Mouse (Mus musculus) spleen, postnatal 14 days (tissue): Measurements from ENCODE around the gene Zfp638.
"Not testable (repeated sequence)": the region's sequence is repeated elsewhere in the genome, so short reads cannot be mapped to it uniquely, and the experiment has no call there.

Experiments
- DNase-seq, 2 experiments: peaks; one replicate each; pipeline ENCODE4 v3.0.0; 2021 to 2022; ENCODE audit warnings: low spot score in 2 of 2

Gene Zfp638

GRCm38 (mm10) chr6:84009915-84010302 lies 143.0 kb downstream of the Zfp638 start:
- no peak for DNase-seq

DNA sequence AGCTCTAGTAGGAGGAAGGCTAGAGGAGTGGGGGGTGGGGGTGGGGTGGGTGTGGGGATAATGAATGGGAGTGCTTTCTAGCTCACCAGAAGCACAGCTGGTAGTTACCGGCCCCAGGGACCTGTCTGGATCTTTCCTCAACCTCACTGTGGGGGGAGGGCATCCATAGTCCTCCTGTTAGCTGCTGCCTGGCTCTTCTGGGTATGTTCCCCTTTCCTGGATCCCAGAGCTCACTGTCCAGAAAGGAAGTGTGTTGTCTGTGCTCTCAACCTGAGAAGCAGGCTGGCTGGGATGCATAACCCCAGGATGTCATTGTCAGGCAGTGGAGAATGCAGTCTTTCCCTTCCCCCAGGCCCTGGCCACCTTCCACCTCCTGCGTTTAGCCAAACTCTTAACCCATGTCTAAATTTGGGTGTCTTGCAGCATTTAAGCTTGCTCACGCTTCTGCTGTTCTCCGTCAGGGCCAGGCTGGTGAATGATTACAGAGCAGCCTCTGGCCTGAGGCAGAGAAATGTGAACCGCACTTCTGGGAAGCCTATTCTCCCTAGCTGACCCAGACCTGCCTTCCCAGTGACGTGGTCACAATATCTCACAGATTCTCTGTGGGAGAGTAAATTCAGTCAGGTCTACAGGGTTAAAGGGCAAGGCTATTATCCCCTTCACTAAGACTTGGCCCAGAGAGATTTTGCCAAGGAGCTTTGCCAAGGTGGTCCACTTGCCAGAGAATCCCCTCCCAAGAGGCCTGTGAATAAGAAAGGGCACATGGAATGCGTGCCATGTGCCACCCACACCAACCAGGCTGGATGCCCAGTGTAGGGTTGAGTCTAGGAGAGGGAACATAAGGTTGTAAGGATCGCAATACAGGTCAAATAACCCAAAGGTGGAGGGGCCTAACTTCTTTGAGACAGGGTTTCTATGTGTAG lies 143.7 kb downstream of the Zfp638 start:
- DNase-seq, result no peak

DNA sequence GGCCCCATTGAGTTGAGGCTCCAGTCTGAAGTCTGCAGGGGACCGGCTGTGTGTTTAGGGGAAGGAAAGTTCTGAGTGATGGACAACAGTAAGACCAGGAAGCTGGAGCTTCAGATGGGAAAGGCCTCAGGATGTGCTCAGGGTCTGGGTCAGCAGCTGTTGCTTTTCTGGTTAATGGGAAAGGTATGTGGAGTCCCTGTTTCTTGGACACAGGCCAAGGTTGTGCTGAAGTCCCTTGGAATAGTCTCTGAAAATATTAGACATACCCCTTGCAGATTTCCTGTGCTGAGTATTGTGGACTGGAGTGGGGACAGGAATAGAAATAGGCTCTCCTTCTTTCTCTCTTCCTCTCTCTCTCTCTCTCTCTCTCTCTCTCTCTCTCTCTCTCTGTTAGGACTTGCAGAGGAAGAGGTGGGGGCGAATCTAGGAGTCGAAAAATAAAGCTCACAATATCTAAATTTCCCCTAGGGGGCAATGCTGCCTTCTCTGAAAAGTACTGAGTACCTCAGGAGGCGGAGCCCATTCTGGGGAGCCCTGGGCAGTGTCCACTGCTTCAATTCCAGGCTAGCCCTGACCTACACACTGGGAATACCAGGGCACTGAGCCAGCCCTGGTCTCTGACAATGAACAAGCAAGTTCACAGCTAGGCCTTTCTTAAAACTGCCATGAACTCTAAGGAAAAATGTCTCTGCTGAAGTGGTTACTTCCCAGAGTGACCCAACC lies 148.2 kb downstream of the Zfp638 start:
- DNase-seq, result not testable (repeated sequence)

GRCm38 (mm10) chr6:84016851-84017250 lies 149.9 kb downstream of the Zfp638 start:
- DNase-seq, result no peak

DNA sequence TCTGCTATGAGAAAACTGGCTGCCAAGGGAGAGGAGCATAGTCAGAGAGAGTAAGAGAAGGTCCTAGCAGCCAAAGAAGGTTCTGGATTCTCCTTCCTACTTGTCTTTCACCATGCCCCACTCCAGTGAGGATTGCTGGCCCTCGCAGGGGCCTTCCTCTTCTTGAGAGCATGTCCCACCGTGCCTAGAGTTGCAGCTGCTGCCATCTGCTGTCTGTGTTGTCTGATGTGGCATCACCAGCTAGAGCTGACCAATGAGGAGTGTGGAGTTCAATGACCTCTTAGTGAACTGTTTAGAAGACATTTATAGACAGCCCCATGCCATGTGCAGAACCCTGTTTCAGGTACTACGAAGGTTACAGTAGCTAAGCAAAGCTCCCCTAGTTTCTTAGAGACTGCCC lies 150.5 kb downstream of the Zfp638 start:
- DNase-seq, result no peak

- no peak for DNase-seq
These were observed 152.1 kb downstream of the Zfp638 start for GRCm38 (mm10) chr6:84018906-84019550.

GRCm38 (mm10) chr6:84020002-84020401 lies 153.1 kb downstream of the Zfp638 start:
- no peak for DNase-seq

DNA sequence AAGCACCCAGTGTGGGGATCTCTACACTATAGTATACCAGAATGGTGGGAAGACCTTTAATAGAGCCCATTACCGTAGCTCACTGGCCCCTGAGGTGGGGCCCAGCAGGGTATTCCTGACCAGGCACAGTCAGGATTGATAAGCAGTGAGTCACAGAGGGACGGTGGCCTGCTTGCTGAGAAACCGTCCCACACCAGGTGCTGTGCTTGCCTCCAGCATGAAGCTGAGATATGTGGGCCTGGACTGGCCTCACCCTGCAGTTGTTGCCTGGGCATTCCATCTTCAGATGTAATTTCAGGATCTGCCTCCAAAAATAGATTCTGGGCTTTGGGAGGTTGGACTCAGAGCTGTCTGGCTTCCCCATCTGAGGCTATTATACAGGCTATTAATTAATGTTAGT lies 155.1 kb downstream of the Zfp638 start:
- no peak for DNase-seq

GRCm38 (mm10) chr6:84025636-84026035 lies 158.7 kb downstream of the Zfp638 start:
- no peak for DNase-seq

- DNase-seq, result no peak
These were observed 161.9 kb downstream of the Zfp638 start for GRCm38 (mm10) chr6:84028791-84029190.

DNA sequence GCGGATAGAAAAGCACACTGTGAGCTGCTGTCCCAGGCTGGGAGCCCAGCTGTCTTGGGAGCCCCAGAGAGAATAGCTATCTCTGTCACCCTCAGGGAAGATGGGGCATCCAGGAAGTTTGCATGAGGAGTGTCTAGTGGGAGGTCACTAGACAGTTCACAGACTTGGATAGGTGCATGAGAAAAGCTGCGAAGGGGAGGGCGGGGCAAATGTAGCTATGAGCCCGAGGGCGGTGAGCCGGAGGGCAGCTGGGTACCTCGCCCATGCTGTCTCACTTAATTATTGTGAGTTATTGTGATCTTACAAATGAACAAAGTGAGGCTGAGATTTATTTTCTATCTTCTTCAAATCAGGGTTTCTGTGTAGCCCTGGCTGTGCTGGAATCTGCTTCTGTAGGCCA lies 162.9 kb downstream of the Zfp638 start:
- no peak for DNase-seq

DNA sequence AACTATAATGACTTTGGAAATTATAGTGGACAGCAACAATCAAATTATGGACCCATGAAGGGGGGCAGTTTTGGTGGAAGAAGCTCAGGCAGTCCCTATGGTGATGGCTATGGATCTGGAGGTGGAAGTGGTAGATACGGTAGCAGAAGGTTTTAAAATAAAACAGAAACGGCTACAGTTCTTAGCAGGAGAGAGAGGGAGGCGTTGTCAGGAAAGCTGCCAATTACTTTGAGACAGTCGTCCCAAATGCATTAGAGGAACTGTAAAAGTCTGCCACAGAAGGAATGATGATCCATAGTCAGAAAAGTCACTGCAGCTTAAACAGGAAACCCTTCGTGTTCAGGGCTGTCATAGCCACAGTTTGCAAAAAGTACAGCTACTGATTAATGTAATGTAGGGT lies 165.6 kb downstream of the Zfp638 start:
- not testable (repeated sequence) for DNase-seq
